Mouse (Mus musculus) kidney, adult 8-10 months (tissue): ENCODE measurements around the gene Prcp.

Source experiments
- DNase-seq, 2 experiments: peaks; one replicate each; pipeline ENCODE4 v3.0.0; 2022

Prcp gene

GRCm38 (mm10) chr7:92980741-92981140 is 106.5 kb downstream of the Prcp start:
- DNase-seq = no peak

GRCm38 (mm10) chr7:92981864-92982263 is 107.6 kb downstream of the Prcp start:
- DNase-seq = peak; percentile 9 to 15
